Mouse (Mus musculus): ENCODE results near the gene Bbof1. TPM values are rescaled to one million over a fixed set of nuclear protein-coding genes. Genes with fewer than 3 reads are reported as not detected.
A peak's percentile ranks its signal among the peaks of the same experiment; 100 is the strongest.

Bbof1 gene
- total RNA-seq, 2 experiments from 2014 or later: 1.0 to 1.6 TPM

DNA sequence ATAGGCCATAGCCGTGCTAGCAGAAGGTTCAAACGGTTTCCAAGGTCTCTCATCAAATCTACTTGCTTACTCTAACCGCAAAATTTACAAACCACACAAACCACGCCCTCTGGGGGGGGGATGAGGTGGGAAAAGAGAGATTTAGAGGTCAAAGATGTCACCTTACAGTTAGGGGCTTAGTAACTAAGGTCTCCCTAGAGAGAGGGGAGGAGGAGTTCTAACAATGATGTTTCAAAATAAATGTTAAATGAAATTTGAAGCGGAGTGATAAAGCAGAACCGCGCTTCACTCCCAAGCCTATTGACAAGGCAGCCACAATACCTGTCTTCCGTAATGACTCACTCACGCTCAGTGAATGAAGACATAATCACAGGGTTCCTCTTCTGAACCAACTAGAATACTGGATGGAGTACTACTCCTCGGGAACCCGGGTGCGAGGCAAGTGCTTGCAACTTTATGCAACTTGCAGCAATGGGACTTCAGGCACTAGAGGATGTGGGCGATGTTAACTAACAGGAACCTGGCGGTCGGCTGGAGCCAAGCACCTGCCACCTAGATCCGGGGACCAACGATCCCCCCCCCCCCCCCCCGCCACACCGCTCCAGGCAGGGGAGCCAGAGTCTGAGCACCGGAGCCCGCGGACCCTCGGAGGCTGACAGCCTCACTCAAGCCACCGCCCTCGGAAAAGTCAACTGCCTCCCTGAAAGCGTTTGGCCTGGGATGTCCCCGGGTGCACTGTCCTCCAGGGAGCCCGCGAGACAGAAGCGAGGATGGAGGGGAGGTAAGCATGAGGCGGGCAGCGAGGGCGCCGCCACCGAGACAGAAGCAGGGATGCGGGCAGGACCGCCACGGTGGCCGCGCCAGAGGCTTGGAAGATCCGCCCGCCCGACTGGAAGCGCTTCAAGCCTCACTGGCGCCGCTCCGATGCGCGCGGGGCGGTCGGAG is 725 bp upstream of the Bbof1 start:
- DNase-seq: no peak
- Histone ChIP-seq H3K4me3 (peak overlapping the region; percentile 73), H3K27ac (peak overlapping the region; percentile 92)
- intact Hi-C loops (cut with DNase I): loop anchor here (2.0 kb wide), 1 partner anchor 43 kb away; the partner anchor contains the start of genes Aldh6a1 and Lin52
- TF ChIP-seq CTCF (IDR thresholded peaks at IDR 0.05): no peak

DNA sequence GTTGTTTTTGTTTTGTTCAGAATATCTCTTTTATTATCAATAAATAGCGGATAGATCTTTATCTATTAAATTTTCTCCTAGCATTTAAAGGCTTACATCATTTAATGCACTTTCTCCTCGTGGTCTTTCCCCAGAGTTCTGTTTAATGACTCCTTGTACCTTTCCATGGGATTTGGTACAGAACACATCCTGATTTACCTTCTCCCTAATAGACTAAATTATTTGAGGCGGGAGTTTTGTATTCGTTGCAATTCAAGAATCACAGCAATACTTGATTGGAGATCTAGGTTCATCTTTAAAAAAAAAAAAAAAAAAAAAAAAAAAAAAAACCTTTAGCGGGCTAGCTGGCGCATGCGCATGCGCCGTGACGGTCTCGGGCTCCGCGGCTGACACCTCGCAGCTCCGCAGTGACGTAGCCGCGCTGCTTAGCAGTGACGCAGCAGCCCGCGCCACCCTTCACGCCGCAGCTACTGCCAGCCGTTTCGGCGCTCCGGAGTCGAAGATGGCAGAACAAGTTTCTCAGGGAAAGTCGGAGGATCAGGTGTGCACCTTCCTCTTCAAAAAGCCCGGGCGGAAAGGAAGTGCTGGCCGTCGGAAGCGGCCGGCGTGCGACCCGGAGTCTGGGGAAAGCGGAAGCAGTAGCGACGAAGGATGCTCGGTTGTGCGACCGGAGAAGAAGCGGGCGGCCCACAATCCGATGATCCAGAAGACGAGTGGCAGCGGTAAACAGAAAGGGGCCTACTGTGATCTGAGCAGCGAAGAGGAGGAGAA is 8.1 kb downstream of the Bbof1 start, which contains the start of gene Rnf113a2:
Gene Rnf113a2, plus strand, starts transcription at position 363 of the 771 bp plus-strand sequence.
- peak within 1 kb of the TSS; percentile 88 for H3K27ac ChIP-seq
- intact Hi-C loops (cut with DNase I): no loop called here
- peak within 1 kb of the TSS; percentile 77 for H3K4me3 ChIP-seq
- DNase-seq: peak; percentile 91
- TF ChIP-seq CTCF (IDR thresholded peaks at IDR 0.05): no peak

DNA sequence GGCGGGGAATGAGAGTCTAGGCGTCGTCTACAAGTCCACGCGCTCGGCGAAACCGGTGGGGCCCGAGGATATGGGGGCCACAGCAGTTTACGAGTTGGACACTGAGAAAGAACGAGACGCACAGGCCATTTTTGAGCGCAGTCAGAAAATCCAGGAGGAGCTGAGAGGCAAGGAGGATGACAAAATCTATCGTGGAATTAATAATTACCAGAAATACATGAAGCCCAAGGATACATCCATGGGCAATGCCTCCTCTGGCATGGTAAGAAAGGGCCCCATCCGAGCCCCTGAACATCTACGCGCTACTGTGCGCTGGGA is 8.7 kb downstream of the Bbof1 start:
- H3K4me3 ChIP-seq: peak overlapping the region; percentile 77
- H3K27ac ChIP-seq: peak overlapping the region; percentile 88
- TF ChIP-seq CTCF (IDR thresholded peaks at IDR 0.05): no peak
- intact Hi-C loops (cut with DNase I): no loop called here
- DNase-seq: no peak

DNA sequence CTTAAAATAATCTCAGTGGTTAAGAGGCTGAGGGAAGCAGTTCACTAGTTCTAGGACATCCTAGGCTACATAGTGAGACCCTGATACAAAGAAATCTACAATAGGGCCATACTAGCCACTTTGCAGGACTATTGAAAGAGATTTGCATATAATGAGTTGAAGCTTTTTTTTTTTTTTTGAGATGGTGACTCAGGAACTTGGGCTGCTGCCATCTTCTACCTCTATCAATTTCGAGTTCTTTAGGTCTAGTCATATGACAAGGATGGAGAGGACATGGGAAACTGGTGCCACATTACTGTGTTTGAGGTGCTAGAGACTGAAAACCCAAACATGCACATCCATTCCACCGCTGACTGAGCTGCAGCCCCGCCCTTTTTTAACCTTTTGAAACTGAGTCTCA is 15.1 kb downstream of the Bbof1 start:
- Histone ChIP-seq H3K4me3 (no peak overlapping the region), H3K27ac (no peak overlapping the region)
- TF ChIP-seq CTCF (IDR thresholded peaks at IDR 0.05): no peak
- intact Hi-C loops (cut with DNase I): no loop called here
- DNase-seq: no peak

DNA sequence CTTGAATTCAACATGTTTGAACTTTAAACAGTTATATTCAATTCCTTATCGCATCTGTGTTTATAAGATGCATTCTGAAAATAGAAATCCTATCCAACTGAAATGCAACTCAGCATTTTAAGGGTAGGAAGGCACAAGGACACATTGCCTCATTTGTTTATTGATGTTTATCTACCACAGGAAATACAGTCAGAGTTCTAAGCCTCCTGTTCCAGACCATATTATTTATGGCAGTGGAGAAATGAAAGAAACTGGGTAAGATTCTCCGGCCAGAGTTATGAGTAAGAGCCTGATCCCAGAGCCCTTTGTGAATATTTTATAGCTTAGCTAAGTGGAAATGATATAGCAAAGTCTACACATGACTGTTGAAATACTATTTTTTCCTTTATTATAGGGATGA is 21.0 kb downstream of the Bbof1 start:
- no peak overlapping the region for H3K27ac ChIP-seq
- DNase-seq: no peak
- intact Hi-C loops (cut with DNase I): no loop called here

DNA sequence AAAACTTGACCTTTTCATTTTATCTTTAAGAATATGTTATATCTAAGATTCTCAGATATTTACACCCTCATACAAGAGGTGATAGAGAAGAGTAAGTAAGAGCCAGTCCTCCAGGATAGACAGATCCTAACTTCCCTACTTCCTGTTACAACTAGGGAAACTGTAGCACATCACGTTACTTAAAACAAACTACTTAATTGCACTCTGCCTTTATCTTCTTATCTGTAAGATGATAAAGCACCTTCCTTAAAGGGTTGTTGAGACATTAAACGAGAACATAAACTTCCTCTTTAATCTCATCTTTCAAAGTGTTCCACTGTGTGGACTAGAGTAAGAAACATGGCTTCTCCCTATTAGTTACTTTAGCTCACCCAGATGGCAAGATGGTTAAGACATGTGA is 29.8 kb downstream of the Bbof1 start:
- Histone ChIP-seq H3K27ac (no peak overlapping the region), H3K4me3 (no peak overlapping the region)
- no peak for TF ChIP-seq CTCF (IDR thresholded peaks at IDR 0.05)
- DNase-seq: no peak
- intact Hi-C loops (cut with DNase I): no loop called here

More for the DNA sequence above, 21.0 kb downstream of the Bbof1 start:
- H3K4me3 ChIP-seq: no peak overlapping the region
- no peak for TF ChIP-seq CTCF (IDR thresholded peaks at IDR 0.05)

- intact Hi-C loops (cut with DNase I): no loop called here
- Histone ChIP-seq H3K4me3 (no peak overlapping the region), H3K27ac (no peak overlapping the region)
- DNase-seq: no peak
- TF ChIP-seq CTCF (IDR thresholded peaks at IDR 0.05): no peak
Measured at GRCm38 (mm10) chr12:84442526-84442925, 33.7 kb downstream of the Bbof1 start.

DNA sequence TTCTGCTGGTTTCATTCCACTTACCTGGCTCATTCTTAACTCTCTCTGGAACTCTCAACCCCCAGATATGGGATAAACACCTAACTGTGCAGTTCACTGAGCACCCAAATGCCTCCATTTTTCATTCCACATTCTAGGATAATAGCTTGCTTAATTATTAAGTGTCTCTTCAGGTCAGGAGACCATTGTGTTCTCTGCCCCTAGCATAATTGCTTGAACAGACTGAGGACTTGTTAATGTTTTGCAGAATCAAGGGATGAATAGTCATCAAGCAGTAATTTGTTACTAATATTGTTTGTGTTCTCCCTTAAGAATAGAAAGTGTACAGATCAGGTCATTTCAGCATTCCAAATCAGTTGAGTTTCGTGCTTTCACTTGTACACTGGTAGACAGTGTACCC is 38.5 kb downstream of the Bbof1 start:
- no peak for DNase-seq
- intact Hi-C loops (cut with DNase I): no loop called here
- Histone ChIP-seq H3K4me3 (no peak overlapping the region), H3K27ac (no peak overlapping the region)
- no peak for TF ChIP-seq CTCF (IDR thresholded peaks at IDR 0.05)

DNA sequence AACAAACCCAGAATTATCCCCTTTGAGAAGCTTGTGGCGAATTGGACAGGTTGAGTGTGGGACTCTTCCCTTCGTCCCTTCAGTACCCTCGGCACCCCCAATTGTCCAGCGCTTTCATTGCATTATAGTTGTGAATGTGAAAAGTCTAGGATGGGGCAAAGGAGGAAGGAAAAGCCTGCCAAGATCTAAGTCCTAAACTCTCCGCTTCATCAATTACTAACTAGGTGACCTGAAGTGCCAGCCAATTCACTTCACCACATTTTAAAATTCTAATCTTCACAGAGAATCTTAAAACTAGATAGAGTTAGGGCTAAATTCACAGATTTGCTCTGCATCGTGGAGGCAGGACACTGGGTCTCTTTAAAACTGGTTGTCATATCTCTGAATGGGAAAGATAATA is 39.3 kb downstream of the Bbof1 start:
- no peak for TF ChIP-seq CTCF (IDR thresholded peaks at IDR 0.05)
- Histone ChIP-seq H3K4me3 (no peak overlapping the region), H3K27ac (no peak overlapping the region)
- DNase-seq: no peak
- intact Hi-C loops (cut with DNase I): no loop called here

DNA sequence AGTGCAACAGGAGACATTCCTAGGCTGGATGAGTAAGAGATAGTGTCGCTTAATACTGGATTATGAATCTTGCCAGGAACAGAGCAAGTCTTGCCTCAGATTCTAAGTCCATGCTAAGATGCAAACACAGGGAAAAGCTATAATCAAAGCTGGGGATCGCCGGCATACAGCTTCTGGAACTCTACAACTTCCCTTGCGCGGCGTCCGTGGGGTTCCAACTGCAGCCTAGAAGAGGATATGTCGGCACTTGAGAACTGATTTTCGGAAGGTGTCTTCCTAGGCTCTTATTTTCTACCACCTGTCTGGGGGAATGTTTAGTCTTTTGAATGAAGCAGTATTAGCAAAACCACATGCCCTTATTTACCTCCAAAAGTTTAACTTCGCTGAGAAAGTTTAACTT is 41.0 kb downstream of the Bbof1 start:
- DNase-seq: no peak
- peak overlapping the region; percentile 99 for H3K27ac ChIP-seq
- no peak for TF ChIP-seq CTCF (IDR thresholded peaks at IDR 0.05)
- intact Hi-C loops (cut with DNase I): loop anchor here (2.0 kb wide), 1 partner anchor 41 kb away; the partner anchor contains the start of genes Bbof1 and Entpd5
- H3K4me3 ChIP-seq: peak overlapping the region; percentile 97

GRCm38 (mm10) chr12:84450351-84450717 is 41.5 kb downstream of the Bbof1 start:
- no peak for TF ChIP-seq CTCF (IDR thresholded peaks at IDR 0.05)
- intact Hi-C loops (cut with DNase I): loop anchor here (2.0 kb wide), 1 partner anchor 42 kb away; the partner anchor contains the start of genes Bbof1 and Entpd5
- peak overlapping the region; percentile 99 for H3K27ac ChIP-seq
- DNase-seq: no peak
- H3K4me3 ChIP-seq: peak overlapping the region; percentile 97

DNA sequence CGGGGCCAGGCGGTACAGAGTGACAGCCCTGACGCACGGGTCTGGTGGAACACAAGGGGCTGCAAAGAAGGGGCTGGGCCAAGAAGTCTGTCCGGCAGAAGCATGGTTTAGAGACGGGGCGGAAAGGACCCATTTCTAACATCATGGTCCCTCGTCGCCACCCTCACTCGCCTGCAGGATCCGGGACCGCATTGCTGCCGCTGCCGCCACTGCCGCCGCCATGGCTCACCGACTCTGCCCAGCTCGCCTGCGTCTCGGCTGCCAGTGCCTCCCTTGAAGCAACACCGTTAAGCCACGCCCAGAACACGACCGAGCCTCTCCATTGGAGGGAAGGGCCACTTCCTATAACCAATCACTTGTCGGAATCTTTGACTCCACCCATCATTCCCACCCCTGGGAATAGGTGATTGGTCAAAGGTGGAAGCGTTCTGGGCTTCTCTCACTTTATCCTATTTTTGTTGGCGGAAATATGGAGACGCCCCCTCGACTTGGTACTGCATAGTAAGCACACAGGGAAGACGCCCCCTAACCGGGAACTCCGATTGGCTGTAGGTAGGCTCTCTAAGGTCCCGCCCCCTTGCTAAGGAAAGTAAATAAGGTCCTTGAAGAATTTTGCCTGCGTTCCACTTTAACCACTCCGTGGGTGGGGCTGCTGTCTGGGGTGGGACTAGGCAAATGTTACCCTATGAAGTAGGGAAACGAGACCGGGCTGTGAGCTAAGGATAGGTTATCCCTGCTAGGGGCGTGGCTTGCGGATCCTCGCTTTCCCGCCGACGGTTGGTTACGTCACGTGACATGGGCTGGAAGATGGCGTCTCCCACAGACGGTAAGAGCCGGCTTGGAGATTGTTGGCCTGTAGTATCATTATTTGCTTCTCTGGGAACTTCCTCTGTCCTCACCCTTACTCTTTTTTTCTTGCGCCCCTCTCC is 42.1 kb downstream of the Bbof1 start, which contains the start of the genes Aldh6a1 and Lin52:
Gene Aldh6a1, minus strand, starts transcription at position 287 of the 929 bp plus-strand sequence.
Gene Lin52, plus strand, starts transcription at position 705 of the 929 bp plus-strand sequence.
- no peak for TF ChIP-seq CTCF (IDR thresholded peaks at IDR 0.05)
- peak within 1 kb of the TSS; percentile 97 for H3K4me3 ChIP-seq
- intact Hi-C loops (cut with DNase I): loop anchor here (2.0 kb wide), 1 partner anchor 42 kb away; the partner anchor contains the start of genes Bbof1 and Entpd5
- peak within 1 kb of the TSS; percentile 99 for H3K27ac ChIP-seq
- peak; percentile 98 for DNase-seq

Measured in gastrocnemius, adult 2 months (tissue).